Mouse (Mus musculus): Measurements from ENCODE around the gene Peak1.
"Not testable (repeated sequence)": the region's sequence is repeated elsewhere in the genome, so short reads cannot be mapped to it uniquely, and the experiment has no call there.

The Peak1 gene

GRCm38 (mm10) chr9:56417948-56418737, at the start of gene Peak1, which contains the start of gene Hmg20a:
TSS of gene Peak1 (minus strand) at chr9:56418067.
TSS of gene Hmg20a (plus strand) at chr9:56418609.
- DNase-seq (ENCODE audit: low spot score): peak; percentile 100

GRCm38 (mm10) chr9:56466251-56466650, 48.4 kb upstream of the Peak1 start:
- DNase-seq (ENCODE audit: low spot score): no peak

DNA sequence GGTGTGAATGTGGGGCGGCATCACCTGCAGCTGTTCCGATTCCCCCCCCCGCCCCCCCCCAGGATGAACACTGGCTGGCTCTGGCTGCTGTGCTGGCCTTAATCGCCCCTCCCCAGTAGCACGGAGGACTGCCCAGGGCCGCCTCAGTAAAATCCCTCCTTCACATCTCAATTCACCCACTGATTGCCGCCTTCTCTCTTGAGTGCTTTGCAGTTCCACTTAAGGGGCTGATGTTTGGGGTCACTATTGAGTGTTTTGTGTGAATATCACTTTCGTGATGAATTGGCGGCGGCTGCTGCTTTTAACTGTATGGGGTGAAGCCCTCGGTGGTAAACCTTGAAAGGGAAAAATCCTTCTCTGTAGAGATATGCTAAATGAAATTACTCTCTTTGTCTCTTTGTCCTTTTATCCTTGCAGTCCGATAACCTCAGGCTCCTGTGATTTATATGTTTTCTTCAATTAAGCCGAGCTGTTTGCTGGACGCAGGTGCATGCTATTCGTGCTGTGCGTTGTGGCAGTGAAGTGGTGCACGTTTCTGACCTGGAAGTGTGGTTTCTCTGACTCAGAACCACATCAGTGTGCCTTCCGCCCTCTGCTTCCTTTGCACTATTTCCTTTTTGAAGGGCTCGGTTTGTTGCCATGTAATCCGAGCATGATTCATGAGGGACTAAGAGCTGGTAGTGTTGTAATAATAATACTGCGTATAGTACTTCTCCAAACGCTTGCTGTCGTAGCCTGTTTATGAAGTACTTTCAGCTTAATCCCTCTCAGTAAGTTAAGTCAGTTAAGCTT, 47.2 kb upstream of the Peak1 start:
- peak; percentile 6 for DNase-seq (ENCODE audit: low spot score)

GRCm38 (mm10) chr9:56463686-56464515, 46.0 kb upstream of the Peak1 start:
- peak; percentile 19 for DNase-seq (ENCODE audit: low spot score)

- DNase-seq (ENCODE audit: low spot score): no peak
These were observed 45.2 kb upstream of the Peak1 start for GRCm38 (mm10) chr9:56463046-56463445.

DNA sequence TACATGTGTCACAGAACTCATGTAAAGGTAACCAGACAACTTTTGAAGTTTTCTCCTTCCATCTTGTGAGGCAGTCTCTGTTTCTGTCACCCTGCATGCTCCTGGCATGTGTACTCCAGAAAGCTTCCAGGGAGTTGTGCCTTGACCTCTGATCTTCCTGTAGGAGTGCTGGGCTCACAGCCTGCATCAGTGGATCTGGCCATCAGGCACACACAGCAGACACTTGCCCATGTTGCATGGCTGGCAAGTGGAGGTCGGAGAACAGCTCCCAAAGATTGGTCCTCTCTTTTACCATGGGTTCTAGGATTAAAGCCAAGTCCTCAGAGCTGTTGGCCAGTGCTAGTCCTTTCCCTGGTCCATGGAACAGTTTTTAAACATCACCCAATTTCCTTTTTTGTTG, 44.7 kb upstream of the Peak1 start:
- no peak for DNase-seq (ENCODE audit: low spot score)

DNA sequence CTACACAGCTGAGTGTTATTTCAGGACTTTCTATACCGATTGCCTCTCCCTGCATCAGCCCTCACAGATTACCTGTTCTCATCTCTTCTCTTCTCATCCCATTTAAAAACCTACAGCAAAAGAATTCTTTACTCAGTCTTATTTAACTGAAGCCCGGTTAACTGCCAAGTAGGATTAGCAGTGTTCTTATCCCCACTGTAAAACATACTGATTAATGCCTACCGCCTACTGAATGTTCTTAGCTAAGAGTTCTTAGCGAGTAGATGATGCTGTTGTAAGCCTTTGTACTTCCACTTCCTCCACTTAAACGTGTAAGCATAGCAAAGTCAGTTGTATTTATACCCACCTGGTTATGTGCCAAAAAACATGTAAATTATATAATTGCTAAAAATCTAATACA, 43.1 kb upstream of the Peak1 start:
- no peak for DNase-seq (ENCODE audit: low spot score)

DNA sequence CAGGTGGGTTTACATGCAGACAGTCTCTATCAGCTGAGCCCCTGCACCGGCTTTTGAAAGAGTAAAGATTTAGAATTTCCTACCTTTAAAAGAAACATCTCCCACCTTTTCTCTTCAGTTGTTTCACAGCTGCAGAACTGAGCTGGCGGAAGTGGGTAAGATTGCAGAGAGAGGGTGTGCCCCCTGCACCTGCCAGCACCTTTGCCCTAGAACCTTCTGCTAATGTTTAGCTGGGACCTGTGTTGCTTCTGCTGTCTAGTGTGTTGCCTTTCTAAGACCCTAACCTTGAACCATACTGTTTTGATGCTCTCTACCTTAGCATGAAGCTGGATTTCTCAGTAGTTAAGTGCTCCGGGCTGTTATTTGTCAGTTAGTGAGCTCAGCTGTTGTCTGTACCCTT, 38.6 kb upstream of the Peak1 start:
- no peak for DNase-seq (ENCODE audit: low spot score)

GRCm38 (mm10) chr9:56453038-56453815, 35.4 kb upstream of the Peak1 start:
- no peak for DNase-seq (ENCODE audit: low spot score)

GRCm38 (mm10) chr9:56451570-56451969, 33.7 kb upstream of the Peak1 start:
- DNase-seq (ENCODE audit: low spot score): no peak

DNA sequence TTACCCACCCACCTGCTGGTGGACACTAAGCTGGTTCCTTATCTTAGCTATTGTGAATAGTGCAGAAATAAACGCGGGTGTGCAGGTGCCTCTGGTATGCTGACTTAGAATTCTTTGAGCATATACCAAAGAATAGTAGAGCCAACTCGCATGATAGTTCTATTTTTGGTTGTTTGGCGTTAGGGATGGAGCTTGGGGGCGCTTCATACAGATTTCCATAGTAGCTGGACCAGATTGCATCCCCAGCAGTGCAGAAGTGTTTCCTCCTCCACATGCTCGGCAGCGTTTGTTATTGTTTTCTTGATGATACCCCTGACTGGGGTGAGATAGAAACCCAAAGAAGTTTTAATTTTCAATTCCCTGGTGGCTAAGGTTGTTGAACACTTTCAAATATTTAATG, 21.8 kb upstream of the Peak1 start:
- DNase-seq (ENCODE audit: low spot score): no peak

DNA sequence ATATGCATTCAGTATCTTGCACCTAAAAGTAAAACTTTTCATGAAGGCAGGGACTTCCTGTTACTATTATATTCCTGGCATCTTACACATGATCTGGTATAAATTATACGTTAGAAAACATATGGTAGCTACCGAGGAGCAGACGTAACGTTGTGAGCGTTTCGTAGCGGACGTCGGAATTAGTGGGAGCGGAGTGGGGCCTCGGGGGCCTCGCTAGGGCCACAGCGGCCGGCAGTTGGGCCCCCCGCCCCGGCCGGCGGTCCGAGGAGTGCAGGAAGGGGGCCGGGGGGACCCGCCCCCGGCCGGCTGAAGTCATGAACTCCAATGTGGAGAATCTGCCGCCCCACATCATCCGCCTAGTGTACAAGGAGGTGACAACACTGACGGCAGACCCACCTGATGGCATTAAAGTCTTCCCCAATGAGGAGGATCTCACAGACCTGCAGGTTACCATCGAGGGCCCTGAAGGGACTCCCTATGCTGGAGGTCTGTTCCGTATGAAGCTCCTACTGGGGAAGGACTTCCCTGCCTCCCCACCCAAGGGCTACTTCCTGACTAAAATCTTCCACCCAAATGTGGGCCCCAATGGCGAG, 19.5 kb upstream of the Peak1 start:
- not testable (repeated sequence) for DNase-seq (ENCODE audit: low spot score)

DNA sequence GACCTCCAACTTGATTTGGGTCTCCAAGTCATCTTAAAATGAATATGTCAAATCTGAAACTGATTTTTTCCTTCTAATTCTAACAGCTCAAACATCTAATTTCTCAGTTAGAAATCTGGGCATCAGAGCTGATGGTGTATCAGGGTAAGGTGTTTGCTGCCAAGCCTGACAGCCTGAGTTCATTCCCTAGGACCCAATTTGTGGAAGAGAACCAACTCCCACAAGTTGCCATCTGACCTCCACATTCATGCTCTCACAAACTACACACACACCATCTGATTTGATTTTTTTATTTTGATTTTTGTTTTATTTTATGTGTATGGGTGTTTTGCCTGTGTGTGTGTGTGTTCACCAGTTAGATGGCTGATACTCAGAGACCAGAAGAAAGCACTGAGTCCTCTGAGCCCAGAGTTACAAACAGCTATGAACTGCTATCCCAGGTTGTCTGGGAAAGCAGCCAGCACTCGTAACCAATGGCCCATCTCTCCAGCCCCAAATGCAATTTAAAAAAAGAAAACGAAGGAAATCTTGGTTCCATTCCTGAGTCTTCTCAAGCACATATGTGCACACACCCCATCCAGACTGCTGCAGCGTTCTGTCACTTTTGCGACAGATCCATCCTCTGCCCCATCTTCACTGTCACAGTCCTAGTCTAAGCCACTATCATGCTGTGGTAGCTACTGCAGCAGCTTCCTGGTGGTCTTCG, 18.1 kb upstream of the Peak1 start:
- DNase-seq (ENCODE audit: low spot score): no peak

- no peak for DNase-seq (ENCODE audit: low spot score)
These were observed 7.0 kb upstream of the Peak1 start for GRCm38 (mm10) chr9:56424861-56425260.

GRCm38 (mm10) chr9:56421991-56422390, 4.1 kb upstream of the Peak1 start:
- DNase-seq (ENCODE audit: low spot score): no peak

- no peak for DNase-seq (ENCODE audit: low spot score)
These were observed 3.2 kb upstream of the Peak1 start for GRCm38 (mm10) chr9:56420892-56421601.

- no peak for DNase-seq (ENCODE audit: low spot score)
These were observed 2.4 kb upstream of the Peak1 start for GRCm38 (mm10) chr9:56420236-56420635.

GRCm38 (mm10) chr9:56418738-56419239, 922 bp upstream of the Peak1 start:
- peak; percentile 65 for DNase-seq (ENCODE audit: low spot score)

DNA sequence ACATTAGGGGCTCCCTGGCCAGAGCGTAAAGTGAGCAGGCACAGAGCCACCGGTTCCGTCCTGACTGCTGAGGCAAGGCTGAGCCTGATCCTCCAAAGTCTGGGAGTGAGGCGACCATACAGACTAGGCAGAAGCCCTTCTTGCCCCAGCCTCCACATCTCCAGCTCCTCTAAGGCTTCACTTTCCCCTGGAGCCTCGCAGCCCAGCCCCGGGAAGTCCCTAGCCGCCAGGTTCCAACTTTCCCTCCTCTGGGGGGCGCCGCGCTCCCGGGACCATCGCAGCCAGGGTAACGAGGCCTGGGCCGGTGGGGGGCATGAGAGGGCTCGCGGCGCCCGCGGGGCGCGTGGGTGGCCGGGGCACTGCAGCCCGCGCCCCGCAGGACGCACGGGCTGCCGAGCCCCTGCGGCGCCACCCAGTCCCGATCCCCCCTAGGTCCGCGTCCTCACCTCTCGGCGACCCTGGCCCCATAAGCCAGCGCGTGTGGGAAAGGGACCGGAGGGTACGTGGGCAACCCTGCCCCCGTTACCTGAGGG, 386 bp downstream of the Peak1 start:
- DNase-seq (ENCODE audit: low spot score): peak; percentile 71

All from ovary, adult 18-20 months (tissue).